Mouse (Mus musculus) G1E-ER4 (cell line): ENCODE measurements around the gene Cacnb2. TPM values are rescaled to one million over a fixed set of nuclear protein-coding genes. Genes with fewer than 3 reads are reported as not detected.

Experiments
- GATA1 ChIP-seq: IDR thresholded peaks from one replicate; pipeline ENCODE4 v1.8.0; 2012; ENCODE audit warnings: low read length, inconsistent platforms
- polyA plus RNA-seq: library from polyadenylated mRNA; stranded (reverse); fragments of >175 nt; gene quantifications from 2 replicates; pipeline ENCODE4 v1.2.3, GENCODE M21; 2012

Cacnb2 gene
- polyA plus RNA-seq, 1 experiment: not detected

DNA sequence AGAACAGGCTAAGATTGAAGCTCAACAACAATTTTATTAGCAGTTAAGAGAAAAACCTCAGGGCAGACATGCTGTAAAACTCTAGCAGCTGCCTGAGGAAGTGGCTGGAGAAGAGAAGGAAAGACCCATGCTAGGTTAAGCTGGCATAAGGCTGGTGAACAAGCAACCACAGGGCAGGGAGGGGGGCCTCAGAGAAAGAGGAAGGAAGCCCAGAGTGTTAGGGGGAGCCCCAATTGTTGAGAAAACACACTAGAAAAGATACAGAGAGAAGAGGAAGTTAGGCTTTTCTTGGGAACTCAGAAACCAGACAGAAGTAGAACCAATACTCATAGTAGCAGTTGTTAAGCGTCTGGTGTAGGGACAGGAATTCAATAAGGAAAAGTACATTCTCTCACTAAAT lies 28.7 kb downstream of the Cacnb2 start:
- no peak for TF ChIP-seq GATA1

DNA sequence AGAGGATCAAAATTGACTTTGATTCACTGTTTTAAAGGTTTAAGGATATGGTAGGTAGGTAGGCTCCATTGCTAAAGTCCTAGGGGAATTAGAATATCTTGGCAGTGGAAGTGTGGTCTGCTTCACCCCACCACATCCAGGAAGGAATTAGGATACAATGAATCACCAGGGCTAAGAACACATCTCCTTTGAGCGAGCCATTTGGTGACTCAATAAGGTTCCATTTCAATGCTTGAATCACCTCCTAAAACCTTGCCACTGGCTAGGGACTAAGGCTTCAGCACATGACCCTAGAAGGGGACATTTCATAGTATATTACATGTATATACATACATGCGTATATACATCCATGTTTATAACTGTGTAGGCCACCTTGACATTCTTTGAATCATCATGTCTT lies 30.3 kb downstream of the Cacnb2 start:
- no peak for TF ChIP-seq GATA1

DNA sequence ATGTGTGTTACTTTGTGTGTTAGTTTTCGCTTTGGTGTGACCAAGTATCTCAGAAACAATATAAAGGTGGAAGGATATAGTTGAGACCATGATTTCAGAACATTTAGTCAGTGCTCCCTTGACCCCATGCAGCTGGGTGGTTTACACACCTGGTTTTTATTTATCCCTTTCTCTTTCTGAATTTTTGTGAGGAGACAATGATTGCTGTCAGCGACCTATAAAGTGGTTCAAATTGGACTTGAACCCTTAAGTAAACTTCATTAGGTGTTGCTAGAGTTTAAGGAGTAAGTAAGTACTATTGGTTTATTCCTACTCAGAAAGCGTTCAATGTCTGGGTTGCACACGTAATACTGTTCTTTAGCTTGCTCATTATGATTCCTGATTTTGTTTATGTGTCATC lies 36.4 kb downstream of the Cacnb2 start:
- TF ChIP-seq GATA1: no peak

DNA sequence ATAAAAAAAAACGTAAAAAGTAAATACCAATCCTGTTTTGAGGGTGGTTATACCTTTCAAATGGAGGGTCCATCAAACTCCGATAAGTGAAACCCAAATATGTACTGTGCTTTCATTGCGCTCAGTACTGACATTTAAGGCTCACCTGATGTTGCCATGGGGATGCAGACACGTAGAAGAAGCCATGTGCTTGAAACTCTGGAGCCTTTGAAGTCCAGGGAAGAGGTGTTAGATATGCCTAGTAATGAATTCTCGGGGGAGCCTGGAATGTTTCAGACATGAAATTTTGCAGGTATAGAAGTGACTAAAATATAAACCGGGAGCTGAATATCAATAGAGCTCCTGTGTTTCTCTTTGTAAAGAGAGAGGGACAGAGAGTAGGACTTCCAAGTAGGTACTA lies 37.0 kb downstream of the Cacnb2 start:
- TF ChIP-seq GATA1: no peak

DNA sequence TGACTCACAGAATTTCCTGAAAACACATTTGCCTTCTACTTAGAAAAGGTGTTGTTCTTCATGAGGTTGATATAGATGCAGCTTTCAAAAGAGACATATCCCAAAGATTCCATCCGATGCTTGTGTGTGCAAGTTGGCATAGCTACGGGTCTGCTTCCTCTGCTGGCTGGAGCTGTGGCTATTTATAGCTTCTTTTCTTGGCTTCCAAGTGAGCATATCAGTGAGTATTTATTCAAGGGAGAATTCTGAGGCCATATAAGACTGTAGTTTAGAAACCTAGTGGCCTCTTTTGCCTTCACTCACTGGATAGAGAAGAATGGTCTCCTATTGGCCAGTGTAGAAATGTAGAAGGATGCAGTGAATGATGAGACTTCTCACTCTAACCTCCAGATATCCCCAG lies 38.2 kb downstream of the Cacnb2 start:
- TF ChIP-seq GATA1: no peak

DNA sequence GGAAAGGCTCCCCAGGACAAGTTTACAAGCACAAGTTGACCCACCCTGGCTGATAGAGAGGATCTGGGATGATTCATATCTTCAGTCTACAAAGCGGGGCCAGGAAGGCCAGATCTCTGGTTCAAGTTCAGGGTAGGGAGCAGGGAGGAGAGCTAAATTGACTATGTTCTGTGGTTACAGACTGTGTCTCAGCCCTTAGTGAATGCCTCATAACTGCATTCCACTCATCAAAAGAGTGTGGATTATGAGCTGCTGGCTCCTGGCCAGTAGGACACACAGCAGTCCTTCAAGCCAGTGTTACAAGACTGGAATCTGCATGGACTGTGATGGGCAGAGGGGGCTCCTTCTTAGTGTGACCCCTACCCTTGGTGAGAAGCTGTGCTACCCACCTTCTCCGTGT lies 48.4 kb downstream of the Cacnb2 start:
- TF ChIP-seq GATA1: no peak

DNA sequence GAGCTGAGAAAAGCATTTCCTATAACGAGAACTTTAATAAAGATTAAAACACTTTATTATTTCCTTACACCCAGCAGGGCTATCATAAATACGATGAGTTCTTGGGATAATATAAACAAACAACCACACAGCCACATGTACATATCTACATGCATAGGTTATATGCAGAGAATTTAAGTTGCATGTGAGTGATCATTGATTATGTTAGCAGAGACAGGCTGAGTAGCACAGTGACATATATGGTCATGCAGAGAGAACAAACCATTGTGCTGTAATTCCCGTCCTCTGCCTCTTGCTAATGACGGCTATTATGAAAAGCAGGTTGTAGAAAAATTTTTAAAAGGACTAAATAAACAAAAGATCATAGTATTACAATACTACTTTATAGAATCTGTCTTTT lies 53.8 kb downstream of the Cacnb2 start:
- TF ChIP-seq GATA1: no peak

DNA sequence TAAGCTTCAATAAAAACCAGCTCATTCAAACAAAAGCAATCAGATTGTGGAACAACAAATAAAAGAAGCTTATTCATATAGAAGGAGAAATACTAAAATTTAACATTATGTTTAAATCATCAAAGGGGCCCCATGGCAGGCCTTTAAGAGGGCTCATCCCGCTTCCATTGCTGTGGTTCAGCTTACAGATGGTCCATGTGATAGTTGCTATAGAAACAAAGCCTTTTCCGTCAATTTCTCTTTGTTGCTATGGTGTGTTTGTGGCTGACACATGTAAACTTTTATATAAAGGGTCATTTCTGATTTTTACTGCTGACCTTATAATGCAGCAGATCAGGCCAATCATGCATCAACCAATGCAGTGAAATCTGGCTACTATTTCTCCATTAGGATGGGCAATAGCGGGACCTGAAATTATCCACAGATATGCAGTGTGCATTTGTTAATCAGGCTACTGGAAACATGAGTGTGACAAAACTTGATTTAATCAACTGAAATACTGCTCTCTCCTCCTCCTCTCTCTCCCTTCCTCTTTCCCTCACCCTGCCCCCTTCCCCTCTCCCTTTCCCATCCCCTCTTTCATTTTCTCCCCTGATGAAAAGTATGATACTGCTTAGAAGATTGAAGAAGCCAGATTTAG lies 54.4 kb downstream of the Cacnb2 start:
- TF ChIP-seq GATA1: no peak

DNA sequence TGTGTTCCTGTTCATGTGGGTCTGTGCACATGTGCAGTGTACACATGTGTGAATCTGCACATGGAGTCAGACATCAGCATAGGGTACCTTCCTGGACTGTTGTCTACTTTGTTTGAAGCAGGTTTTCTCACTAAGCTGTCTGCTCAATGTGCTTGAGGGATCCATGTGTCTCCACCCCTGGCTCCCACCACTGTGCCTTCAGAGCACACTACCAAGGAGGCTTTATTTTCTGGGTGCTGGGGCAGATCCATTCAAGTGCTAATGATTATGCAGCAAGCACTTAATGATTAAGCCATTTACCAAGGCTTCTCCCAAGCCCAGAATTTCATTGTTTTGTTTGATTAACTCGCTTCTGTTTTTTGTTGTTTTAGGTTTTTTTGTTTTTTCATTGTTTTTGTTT lies 62.3 kb downstream of the Cacnb2 start:
- no peak for TF ChIP-seq GATA1

DNA sequence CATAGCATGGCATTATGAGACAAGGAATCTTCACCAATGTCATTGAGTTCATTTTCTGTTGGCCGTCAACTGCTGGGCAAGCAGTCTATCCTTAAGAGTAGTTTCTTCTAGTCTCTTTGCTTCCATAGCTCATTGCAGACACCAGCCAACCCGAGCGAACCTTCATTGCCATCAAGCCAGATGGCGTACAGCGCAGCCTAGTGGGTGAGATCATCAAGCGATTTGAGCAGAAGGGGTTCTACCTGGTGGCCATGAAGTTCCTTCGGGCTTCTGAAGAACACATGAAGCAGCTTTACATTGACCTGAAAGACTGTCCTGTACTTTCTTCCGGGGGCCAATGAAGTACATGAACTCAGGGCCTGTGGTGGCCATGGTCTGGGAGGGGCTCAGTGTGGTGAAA lies 69.2 kb downstream of the Cacnb2 start:
- no peak for TF ChIP-seq GATA1

DNA sequence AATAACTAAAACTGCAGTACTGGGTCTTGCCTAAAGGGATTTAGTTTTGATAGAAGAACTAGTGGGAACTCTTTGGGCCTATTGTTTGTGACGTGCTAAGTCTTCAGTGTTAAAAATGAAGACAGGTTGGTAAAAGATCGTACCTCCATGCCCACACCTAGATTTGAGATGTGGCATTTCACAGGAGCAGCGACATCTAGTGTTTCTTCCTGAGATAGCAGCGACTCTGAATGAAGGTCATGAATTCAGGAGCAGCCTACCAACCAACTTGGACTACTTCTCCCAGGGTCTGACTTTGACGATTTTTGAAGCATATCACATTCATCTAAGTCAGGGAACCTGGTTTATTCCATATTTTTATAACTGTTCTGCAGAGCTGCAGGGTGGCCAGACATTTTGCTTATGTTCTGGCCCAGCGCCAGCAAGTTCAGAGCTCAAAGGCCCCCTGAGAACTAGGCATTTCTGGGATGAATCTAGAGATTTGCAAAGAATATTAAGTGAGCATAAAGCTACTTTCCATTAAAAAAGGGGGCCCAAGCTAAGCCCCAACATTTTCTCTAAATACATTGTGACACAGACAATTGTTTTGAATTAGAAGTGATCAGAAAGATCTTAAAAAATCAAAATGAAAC lies 74.1 kb downstream of the Cacnb2 start:
- TF ChIP-seq GATA1: no peak

DNA sequence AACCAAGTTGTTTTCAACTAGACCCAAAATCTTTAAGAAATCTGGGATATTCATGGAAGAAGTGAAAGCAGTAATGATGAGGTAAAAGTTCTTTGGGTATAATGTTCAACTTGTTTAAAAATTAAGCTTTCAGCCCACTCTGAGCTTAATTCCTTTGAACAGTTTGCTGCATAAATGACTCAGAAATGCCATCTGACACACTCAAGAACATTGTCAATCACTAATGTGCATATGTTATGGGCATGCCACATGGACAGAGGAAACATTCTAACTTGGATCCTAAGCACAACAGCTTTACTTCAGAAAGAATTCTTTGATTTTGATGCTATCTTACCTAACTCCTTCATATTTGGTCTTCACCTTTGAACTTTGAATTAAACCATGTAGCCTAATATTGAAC lies 81.3 kb downstream of the Cacnb2 start:
- TF ChIP-seq GATA1: no peak

DNA sequence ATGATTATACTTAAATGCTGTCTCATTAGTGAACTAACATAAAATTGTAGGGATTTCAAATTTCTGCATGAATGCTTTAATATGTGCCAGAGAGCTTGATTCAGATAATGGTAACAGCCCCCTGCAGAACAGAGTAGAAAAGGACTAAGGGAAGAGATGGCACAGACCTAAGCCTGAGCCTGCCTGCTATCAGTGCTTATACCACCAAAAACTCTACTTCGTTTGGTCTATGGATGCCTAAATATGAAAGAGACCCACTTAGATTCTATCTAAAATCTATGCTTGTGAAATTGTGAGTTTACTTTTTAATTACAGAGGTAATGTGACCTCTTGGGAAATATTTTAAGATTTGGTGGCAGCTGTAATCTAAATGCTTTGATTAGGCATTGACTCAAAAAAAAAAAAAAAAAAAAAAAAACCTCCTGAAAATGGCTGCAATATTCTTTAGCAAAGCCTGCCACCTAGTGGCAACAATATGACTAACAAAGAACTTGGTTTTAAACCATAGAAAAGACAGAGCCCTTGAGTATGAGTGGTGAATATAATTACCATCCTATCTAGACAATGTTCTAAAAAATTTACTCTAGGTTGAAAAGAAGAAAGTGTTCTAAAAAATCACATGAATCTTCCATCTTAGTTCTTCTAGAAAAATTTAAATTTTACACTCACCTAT lies 100.2 kb downstream of the Cacnb2 start:
- TF ChIP-seq GATA1: no peak

DNA sequence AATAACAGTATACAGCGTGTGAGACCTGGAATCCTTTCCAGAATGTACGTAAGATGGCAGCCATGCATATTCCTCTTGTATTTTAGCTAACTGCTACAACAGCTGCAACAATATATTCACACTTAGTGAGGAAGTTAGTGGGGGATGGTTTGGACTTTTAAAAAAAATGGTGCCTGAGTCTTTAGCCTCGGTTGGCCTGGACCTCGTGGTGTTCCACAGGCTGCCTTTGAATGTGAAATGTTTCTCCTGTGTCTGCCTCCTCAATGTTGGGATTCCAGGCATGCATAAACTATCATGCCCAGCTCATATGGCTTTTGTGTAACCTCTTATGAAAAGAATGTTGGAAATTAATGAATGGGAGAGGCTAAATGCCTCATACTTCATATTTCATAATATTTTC lies 100.8 kb downstream of the Cacnb2 start:
- TF ChIP-seq GATA1: no peak

DNA sequence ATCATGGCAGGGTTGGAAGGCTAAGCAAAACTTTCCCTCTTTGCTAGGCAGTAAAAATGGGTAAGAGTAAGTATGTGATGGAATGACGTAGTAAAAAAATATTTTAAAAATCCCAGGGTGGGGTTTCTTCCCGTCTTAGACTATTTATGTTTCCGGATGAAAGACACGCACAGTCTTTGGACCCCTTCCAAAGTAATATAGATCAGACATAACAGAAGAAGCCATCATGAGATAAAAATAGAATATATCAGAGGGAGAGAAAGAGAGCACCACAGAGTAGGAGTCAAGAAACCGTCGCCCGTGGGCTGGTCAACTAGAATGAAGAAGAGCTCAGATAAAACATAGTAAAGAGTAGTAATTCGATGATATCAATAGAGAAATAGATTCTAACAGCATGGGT lies 107.4 kb downstream of the Cacnb2 start:
- no peak for TF ChIP-seq GATA1

DNA sequence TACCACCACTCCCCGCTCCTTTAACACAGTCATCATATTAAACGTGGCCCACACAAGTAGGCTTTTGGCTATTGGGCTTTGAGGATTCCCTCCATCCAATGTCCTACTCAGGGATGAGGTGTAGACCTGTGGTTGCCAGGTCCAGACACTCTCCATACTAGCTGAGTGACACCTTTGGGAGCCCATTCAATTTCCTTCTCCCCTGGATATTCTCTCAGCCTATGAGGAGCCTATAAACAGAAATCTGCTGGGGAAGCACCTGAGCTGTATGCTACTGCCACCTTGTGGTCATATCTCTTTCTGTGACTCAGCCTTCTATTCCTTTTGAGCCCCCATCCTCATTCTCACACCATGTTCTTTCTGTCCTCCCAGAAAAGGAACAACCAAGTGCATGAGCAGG lies 108.9 kb downstream of the Cacnb2 start:
- no peak for TF ChIP-seq GATA1

DNA sequence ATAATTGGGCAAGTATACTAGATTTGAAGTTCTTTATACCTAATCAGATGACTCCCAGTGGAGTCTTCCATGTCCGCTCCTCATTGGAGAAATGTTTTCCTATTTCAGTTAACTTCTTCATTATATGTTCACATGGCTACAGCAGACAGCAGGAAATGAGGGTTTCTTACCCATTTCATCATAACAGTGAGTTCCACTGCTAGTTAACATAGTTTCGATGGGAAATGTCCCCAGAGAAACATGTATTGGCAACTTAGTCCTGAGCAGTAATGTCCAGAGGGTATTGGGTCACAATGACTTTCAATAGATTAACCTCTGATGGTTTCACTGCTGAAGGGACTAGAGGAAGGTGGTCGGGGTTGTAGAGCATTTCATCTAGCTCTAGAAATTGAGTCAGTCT lies 110.2 kb downstream of the Cacnb2 start:
- TF ChIP-seq GATA1: no peak
